Mouse (Mus musculus): ENCODE results near the gene Myo1h.
A peak's percentile ranks its signal among the peaks of the same experiment; 100 is the strongest.

Myo1h gene

DNA sequence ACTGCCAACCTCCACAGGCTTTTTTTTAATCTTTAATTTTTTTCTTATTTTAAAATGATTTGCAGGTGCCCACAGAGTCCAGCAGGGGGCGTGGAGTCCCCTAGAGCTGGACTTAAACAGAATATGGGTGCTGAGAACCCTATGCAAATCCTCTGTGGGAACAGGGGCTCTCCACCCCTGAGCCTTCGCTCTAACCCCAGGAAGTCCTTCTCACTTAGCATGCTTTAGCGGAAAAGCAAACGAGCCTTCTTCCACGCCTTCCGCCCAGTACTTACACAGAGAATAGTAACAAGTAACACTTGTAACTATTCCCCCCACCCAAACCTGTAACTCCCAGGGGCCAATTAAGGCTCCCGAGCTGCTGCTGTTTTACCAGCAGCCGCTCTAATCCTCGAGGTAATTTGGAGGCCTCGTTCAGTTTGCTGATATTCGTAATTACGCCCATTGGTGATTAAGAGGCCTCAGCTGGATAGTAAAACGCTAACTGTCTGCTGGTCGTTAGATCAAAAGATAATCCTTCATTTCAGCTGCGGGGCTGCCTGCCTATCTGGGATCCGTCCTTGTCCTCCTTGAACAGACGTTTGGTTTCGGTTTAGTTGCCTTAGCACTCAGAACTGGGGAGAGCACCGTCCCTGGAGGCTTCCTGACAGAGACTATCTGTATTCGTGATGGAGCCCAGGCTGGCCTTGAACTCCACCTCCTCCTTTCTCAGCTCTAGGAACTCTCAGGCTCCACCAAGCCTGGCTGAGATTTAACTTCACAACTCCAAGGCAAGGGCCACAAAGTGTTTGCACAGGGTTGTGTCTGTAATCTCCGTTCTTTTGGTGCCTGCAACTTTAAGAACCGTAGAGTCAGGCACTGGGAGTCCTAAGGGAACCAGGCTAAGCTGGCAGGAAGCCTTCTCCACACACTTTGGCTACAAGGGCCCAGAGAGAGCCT is 8.0 kb downstream of the Myo1h start:
- DNase-seq (ENCODE audit: low spot score in 2 of 2): no peak

DNA sequence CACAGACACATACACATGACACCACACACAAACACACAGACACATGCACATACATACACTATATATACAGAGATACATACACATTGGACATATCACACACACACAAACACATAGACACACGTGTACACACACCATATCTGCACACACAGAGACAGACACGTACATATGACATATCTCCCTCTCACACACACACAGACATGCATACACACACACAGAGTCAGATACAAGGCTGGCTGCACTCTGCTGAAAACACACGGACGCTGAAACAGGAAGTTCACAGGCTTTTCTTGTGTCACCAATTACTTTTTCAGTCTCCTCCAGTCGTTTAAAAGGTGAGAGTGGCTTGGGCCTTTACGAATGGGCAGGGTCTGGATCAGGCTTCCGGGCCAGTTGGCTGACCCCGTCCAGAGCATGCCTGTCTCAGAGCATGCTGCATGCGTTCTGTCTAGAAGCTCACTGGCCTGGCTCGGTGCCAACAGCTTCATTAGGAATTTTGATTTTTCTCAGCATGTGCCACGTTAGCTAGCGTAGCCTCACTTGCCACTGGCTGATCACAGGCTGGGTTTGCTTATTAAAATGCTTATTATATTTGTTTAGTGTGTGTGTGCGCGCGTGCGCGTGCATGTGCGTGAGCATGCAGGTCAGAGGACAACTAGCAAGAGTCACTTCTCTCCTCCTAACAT is 9.4 kb downstream of the Myo1h start:
- no peak for DNase-seq (ENCODE audit: low spot score in 2 of 2)

DNA sequence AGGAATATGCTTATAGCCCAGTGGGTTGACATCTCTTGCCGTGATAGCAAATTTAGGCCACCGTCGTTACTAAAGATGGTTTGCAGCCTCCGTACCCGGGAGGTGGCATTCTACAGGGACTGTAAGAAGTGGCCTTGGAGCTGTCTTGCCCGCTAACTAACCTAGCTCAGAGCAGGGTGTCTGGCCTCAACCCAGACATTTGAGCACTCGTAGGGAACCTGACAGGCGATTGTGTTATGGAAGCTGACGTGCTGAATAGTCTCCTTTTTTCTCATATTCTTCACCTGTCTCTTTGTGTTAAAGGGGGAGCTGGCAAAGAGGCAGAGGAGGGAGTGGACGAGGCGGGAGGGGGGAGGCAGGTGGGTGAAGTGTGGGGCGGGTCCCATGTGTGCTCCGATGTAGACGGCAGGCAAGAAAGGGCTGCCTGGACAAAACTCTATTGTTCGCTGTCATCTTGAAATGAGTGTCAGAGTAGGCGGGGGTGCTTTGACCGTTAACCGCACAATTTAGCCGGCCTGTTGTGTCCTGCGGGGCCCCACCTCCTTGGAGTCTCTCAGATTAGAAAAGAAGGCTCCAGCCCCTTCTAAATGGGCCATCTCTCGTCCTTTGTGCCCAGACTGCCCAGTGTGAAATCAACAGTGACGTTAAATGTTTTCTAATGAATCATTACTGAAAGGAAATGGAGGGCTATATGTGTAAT is 10.3 kb downstream of the Myo1h start:
- DNase-seq (ENCODE audit: low spot score in 2 of 2): no peak

DNA sequence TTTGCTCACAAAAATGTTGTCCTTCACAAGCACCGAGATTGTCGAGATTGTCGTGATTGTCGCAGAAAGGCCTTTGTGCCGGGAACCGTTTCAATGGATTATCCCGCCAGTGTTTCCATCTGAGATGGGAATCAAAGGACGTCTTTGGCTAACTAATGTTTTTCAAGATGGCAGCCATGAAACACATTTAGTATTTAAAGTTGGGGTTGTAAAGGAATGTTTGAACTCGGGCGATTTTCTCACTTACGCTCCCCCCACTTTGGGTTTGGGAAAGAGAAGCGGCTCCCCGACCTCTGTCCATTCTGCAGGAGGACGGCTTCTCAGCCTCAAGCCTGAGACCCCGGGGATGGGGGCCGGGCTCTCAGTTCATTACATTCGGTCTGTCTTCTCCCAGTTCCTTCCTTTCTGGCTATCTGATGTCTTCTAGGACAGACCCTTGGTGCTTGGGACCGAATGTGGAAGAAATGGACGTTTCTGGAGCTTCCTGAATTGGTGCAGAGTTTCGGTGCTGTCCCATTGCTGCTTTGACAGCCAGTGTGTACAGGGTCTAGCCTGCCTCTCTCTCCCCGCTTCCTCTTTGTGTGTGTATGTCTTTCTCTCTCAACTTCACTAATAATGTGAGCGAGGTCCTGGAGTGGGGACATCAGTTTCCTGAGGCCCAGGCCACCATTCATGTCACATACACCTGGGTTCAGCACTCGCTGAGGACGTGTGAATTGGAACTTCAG is 11.1 kb downstream of the Myo1h start:
- no peak for DNase-seq (ENCODE audit: low spot score in 2 of 2)

DNA sequence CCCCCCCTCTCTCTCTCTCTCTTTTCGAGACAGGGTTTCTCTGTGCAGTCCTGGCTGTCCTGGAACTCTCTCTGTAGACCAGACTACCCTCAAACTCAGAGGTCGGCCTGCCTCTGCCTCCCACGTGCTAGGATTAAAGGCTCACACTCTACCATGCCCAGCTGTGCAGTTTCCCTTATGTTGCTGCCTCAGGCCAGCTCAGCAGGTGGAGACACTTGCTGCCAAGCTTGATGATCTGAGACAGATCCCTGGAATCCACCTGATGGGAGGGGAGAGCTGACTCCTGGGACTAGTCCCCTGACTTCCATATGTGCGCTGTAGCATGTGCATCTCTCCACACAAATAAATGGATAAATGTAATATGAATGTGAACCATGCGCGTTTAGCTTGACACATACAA is 14.2 kb downstream of the Myo1h start:
- no peak for DNase-seq (ENCODE audit: low spot score in 2 of 2)

DNA sequence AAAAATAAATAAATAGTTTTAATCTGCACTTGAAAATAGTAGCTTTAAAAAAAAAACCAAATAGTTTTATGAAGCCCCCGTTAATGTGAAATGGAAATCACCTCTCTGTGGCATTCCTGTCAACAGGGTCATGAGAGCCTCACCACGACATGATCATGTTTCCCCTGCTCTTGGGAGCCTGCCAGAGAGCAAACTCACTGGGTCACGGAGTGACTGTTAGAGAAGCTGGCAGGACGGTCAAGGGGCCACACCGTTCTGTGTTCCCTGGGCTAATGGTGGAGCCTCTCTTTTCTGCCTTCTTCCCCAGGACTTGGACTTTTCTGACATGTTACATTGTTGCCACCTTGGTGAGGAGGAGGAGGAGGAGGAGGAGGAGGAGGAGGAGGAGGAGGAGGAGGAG is 17.5 kb downstream of the Myo1h start:
- DNase-seq (ENCODE audit: low spot score in 2 of 2): no peak

DNA sequence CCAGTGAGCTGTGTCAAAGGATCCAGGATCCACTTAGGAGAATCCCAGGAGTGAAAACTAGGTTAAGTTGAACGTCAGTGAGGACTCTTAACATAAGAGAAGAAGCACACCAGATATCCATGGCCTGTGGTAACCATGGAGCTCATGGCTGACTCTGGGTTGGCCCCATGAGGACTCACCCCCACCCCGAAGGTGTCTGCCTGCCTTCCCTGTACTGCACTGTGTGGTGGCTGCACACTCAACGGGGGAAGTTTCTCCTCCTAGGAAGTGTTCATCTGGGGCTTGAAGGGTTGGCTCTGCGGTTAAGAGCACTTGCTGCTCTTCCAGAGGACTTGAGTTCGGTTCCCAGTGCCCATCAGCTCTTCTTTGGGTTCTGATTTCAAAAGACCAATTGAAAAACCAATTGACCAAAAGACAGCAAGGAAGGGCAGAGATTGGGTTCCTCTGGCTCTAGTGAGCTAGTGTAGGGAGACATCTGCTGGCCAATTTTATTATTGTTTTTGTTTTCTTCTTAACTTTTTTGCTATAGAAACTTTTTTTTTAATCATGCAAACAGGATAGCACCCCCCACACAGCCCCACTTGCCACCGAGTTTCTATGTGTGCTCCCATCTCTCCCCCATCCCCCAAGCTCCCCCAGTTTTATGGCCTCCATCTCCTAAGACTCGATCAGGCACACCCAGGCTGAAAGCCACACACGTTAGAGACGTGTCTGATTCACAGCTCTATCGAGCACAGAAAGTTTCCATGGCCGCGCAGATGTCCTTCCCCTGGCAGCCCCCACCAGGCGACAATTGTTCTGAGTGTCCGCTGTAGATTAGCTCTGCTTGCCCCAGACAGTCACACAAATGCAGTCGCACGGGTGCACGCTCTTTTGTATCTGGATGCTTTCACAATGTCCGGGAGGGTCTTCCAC is 20.1 kb downstream of the Myo1h start:
- no peak for DNase-seq (ENCODE audit: low spot score in 2 of 2)

DNA sequence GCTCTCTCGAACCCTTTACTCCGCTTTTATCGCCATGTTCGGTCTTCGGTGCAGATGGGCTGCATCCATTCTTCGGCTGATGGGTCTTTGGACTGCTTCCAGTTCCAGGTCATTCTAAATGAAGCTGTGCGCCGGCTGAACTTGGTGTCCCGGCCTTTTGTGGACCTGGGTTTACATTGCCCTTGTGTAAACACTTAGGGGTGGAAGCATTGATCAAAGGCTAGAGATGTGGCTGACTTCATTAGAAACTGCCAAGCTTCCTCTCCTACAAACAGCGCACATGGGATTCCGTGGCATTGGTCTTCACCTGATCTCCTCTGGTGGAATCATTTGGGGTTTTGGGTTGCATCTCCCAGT is 20.7 kb downstream of the Myo1h start:
- no peak for DNase-seq (ENCODE audit: low spot score in 2 of 2)

DNA sequence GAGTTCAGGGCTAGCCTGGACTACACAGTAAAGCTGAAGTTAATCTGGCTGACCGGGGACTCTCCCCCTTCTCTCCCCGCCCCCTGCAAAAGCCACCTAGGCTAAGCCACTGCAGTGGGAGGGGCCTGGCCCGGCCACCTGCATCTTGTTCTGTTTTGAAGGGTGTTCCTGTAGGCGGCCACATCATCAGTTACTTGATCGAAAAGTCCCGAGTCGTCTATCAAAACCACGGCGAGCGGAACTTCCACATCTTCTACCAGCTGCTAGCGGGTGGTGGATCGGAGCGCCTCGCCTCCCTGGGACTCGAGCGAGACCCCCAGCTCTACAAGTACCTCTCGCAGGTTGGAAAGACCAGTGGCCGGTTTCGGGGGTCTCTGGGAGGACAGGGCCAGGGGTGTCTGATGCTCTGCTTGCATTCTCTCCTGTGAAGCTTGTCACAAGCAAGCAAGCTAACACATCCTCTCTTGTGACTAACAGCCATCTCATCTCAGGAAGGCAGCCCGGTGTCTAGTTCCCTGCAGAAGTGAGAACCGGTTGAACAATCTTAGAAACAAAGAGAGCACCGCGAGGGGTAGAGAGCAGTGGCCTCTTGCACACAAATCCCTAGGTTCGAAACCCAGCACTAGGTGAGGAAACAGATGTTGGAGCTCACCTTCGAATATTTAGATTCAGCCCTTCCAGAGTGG is 34.3 kb downstream of the Myo1h start:
- no peak for DNase-seq (ENCODE audit: low spot score in 2 of 2)

DNA sequence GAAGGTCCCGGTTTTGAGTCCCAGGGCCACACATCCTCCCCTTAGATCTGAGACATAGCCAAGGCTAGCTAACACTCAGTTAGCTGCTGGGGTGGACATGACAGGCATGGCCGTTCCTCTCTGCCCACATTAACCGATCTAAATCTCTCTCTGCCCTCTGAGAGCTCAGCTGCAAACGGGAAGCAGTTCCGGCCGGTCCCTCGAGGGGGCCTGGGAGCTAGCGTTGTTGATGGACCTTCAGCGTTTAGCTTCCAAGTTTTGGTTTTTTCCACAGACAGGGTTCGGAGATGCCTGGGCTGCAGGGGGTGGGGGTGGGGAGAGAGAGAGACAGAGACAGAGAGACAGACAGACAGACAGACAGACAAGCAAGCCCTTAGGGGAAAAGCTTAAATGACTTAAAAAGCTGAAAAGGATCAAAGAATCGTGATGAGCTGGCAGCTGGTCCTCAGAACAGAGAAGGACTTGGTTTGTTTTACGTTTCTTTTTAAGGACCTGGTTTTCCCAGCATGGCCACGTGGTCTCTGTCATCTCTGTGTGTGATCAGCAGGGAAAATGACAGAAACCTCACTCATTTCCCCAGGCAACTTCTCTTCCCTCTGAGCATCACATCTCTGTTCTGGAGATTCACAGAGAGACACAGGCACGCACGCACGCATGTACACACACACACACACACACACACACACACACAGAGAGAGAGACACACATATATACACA is 35.0 kb downstream of the Myo1h start:
- DNase-seq (ENCODE audit: low spot score in 2 of 2): peak; percentile 6 to 38

DNA sequence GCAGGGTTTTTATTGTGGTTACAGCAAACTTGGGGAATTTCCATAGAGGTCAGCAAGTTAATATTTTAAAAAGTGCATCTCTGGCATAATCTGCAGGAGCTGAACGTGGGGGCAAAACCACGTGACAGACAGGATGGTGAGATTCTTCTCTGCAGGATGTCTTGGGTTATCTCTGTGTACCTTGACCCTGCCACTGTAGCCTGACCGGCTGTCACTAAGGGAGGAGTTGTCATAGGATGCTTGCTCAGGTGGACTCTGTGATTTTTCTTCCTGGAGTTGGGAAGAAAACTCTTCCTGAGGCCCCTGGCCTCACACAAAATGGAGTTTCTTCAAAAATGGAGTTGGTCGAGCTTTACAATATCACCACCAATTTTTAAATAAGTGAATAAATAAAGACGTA is 54.0 kb downstream of the Myo1h start:
- no peak for DNase-seq (ENCODE audit: low spot score in 2 of 2)

DNA sequence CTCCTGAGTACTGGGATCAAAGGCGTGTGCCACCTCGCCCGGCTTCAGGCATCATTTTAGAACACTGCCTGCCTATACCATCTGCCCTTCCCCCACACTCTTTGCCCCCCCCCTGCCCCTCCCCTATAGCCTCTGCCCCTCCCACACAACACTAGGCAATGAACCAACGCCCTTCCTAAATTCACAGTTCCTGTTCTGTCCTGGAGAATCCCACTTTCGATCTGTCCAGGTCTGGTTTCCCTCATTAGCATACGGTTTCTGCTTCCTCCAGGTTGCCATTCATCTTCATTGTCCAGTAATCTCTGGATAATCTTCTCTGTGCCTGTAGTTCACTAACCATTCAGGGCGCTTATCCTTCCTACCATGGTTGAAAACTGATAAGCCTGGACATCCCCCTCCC is 54.6 kb downstream of the Myo1h start:
- DNase-seq (ENCODE audit: low spot score in 2 of 2): no peak

DNA sequence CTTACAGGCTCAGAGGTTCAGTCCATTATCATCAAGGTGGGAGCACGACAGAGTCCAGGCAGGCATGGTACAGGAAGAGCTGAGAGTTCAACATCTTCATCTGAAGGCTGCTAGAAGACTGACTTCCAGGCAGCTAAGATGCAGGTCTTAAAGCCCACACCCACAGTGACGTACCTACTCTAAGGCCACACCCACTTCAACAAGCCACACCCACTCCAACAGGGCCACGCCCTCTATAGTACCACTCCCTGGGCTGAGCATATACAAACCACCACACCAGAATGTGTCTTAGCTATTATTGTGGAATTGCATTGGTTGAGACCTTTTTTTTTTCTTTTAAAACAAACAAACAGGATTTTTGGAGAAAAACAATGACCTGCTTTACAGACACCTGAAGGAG is 56.6 kb downstream of the Myo1h start:
- DNase-seq (ENCODE audit: low spot score in 2 of 2): no peak

DNA sequence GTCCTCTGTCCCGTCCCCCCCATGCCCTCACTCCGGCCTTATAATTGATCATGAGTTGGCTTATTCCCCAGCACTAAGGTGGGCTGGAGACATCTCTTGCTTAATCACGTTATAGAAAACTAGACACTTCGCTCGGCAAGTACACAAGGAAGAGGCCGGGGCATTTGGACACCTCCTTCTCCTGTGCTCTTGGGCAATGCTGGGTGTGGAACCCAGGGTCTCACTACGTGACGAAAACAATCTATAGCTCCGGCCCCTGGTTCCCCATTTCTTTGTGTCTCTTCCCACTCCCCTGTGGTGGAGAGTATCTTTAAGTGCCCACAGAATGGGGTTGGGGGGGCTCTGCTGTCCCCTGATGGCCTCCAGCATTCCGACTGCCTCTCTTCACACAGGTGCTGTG is 58.0 kb downstream of the Myo1h start:
- DNase-seq (ENCODE audit: low spot score in 2 of 2): no peak

DNA sequence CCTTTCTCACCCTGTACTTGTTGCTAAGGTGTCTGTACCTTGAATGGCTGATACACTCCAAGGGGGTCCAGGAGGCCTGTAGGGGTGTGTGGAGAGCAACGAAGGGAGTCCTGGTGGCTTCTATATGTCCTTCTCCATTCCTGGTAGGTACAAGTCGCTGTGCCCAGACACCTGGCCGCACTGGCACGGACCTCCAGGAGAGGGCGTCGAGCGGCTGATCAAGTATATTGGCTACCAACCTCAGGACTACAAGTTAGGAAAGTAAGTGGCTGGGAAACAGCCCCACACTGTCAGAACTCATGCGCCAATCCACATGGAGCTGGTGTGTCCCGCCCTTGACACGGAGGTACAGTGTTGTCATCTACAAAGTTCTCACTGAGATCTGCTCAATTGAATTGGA is 62.5 kb downstream of the Myo1h start:
- no peak for DNase-seq (ENCODE audit: low spot score in 2 of 2)

DNA sequence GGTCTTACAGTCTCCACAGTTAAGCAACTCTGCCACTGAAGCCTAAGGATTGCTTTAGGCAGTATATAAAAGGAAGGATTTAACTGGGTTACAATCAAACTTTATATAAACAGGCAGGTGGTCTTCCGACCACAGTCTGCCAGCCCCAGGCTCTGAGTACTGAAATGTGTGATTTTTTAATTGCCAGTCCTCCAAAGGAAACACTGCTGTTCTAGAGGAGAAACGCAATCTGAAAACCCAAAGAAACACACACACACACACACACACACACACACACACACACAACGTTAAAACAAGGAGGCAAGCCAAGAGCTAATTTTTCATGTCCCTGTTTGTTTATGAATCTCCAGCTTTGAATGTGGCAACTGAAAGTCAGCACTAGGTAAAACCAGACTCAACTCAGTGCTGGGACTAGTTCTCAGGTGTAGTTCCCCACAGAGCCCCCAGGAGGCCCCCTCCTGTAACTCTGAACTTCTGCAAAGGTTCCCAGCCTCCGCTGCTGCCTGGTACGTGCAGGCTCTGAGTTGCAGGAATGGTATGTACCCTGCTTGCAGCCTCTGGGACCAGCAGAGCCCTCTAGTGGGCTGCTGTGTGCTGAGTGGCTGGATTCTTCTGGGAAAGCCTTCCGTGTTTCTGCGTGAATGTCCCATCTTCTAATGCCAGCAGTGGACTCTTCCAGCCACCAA is 67.4 kb downstream of the Myo1h start:
- peak; percentile 53 to 73 for DNase-seq (ENCODE audit: low spot score in 2 of 2)

DNA sequence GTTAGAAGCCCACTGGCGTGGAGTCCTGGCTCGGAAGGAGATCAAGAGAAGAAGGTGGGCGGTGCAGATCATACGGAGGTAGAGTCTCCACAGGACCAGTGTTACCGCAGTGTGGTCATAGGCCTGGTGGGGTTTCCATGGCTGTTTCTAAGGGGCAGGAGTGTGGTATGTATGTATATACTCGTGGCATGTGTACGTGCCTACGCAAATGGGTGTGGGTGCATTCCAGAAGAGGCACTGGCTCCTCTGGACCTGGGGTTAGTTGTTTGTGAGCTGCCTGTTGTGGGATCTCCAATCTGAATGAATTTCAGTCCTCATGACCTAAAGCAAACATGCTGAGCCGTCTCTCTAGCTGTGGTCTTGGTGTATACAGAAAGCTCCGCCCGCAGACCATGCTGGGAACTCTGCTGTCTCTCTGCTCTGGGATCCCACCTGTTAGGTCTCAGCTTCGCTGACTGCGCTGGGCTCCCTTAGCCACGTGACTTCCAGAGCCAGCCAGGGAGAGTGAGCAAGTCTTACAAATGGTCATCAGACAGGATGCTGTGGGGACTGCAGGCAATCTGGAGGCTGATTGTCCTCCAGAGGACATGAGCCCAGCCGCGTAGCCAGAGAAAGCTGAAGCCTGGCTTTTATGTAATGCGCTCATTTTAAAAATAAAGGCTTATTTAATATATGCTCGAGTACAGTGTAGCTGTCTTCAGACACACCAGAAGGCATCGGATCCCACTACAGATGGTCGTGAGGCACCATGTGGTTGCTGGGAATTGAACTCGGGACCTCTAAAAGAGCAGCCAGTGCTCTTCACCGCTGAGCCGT is 68.2 kb downstream of the Myo1h start:
- peak; percentile 50 to 72 for DNase-seq (ENCODE audit: low spot score in 2 of 2)

DNA sequence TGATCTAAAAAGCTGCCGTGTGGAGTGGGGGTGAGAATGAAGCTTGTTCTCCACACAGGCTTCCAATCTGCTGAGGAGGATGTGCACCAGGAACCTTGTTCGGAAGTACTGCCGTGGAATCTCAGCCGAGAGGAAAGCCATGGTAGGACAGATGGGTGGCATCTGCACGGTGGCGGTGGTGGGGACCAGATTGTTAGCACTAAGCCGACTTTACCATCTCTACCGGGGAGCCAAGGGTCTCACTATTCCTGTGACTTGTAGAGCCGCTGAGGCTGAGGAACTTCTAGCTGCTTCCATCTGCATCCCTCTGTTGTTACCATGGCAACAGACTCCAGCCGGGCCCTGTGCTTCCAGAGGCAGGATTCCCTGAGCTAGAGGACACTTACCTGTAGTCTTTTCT is 69.9 kb downstream of the Myo1h start:
- peak; percentile 51 to 65 for DNase-seq (ENCODE audit: low spot score in 2 of 2)

Data from frontal cortex, postnatal 36 days (tissue).